Mouse (Mus musculus): Measurements from ENCODE around the gene Cartpt. TPM values are rescaled to one million over a fixed set of nuclear protein-coding genes. Genes with fewer than 3 reads are reported as not detected.
A peak's percentile ranks its signal among the peaks of the same experiment; 100 is the strongest.

Gene Cartpt
- polyA plus RNA-seq, 1 experiment from 2014 or later: 0.27 TPM

GRCm38 (mm10) chr13:99937741-99938140 lies 36.9 kb upstream of the Cartpt start:
- TF ChIP-seq CTCF (IDR thresholded peaks at IDR 0.05) (no peak), EP300 (IDR thresholded peaks at IDR 0.05) (no peak)
- no peak for DNase-seq (ENCODE audit: low spot score)
- H3K27me3 ChIP-seq (replicated peaks; ENCODE audit: insufficient read depth, low read length): no peaks in the 10 kb centered on the region
- no peak for ATAC-seq
- no peak overlapping the region for H3K4me3 ChIP-seq (ENCODE audit: low read depth, low read length)
- no peaks in the 10 kb centered on the region for H3K9me3 ChIP-seq (ENCODE audit: low read length)
- no peak overlapping the region for H3K4me2 ChIP-seq (replicated peaks; ENCODE audit: low read depth, low read length)
- H3K9ac ChIP-seq (replicated peaks; ENCODE audit: low read depth): no peak overlapping the region
- no peaks in the 10 kb centered on the region for H3K36me3 ChIP-seq (ENCODE audit: insufficient read depth, low read length)
- H3K4me1 ChIP-seq (ENCODE audit: insufficient read depth, low read depth, low read length): no peaks in the 10 kb centered on the region
- no peak overlapping the region for H3K27ac ChIP-seq (ENCODE audit: low read length)
- WGBS: 50% methylated on average over 3 of the region's 3 CpGs

GRCm38 (mm10) chr13:99932406-99932805 lies 31.5 kb upstream of the Cartpt start:
- H3K27me3 ChIP-seq (replicated peaks; ENCODE audit: insufficient read depth, low read length): no peaks in the 10 kb centered on the region
- no peak overlapping the region for H3K4me3 ChIP-seq (ENCODE audit: low read depth, low read length)
- no peaks in the 10 kb centered on the region for H3K4me1 ChIP-seq (ENCODE audit: insufficient read depth, low read depth, low read length)
- ATAC-seq (no peak), DNase-seq (ENCODE audit: low spot score) (no peak)
- H3K27ac ChIP-seq (ENCODE audit: low read length): no peak overlapping the region
- no peak overlapping the region for H3K4me2 ChIP-seq (replicated peaks; ENCODE audit: low read depth, low read length)
- no peaks in the 10 kb centered on the region for H3K9me3 ChIP-seq (ENCODE audit: low read length)
- TF ChIP-seq EP300 (IDR thresholded peaks at IDR 0.05) (no peak), CTCF (IDR thresholded peaks at IDR 0.05) (no peak)
- H3K36me3 ChIP-seq (ENCODE audit: insufficient read depth, low read length): no peaks in the 10 kb centered on the region
- WGBS: 69% methylated on average over 1 of the region's 1 CpGs
- H3K9ac ChIP-seq (replicated peaks; ENCODE audit: low read depth): no peak overlapping the region

- no peak overlapping the region for H3K4me3 ChIP-seq (ENCODE audit: low read depth, low read length)
- no peak for DNase-seq (ENCODE audit: low spot score)
- no peaks in the 10 kb centered on the region for H3K27me3 ChIP-seq (replicated peaks; ENCODE audit: insufficient read depth, low read length)
- ATAC-seq: no peak
- H3K4me1 ChIP-seq (ENCODE audit: insufficient read depth, low read depth, low read length): no peaks in the 10 kb centered on the region
- no peak overlapping the region for H3K4me2 ChIP-seq (replicated peaks; ENCODE audit: low read depth, low read length)
- WGBS: 86% methylated on average over 6 of the region's 6 CpGs
- TF ChIP-seq EP300 (IDR thresholded peaks at IDR 0.05) (no peak), CTCF (IDR thresholded peaks at IDR 0.05) (no peak)
- H3K9me3 ChIP-seq (ENCODE audit: low read length): no peaks in the 10 kb centered on the region
- H3K27ac ChIP-seq (ENCODE audit: low read length): no peak overlapping the region
- no peaks in the 10 kb centered on the region for H3K36me3 ChIP-seq (ENCODE audit: insufficient read depth, low read length)
- H3K9ac ChIP-seq (replicated peaks; ENCODE audit: low read depth): no peak overlapping the region
Measured at GRCm38 (mm10) chr13:99931502-99931901, 30.6 kb upstream of the Cartpt start.

- Histone ChIP-seq H3K9ac (replicated peaks; ENCODE audit: low read depth) (no peak overlapping the region), H3K4me2 (replicated peaks; ENCODE audit: low read depth, low read length) (no peak overlapping the region), H3K9me3 (ENCODE audit: low read length) (no peaks in the 10 kb centered on the region), H3K27ac (ENCODE audit: low read length) (no peak overlapping the region), H3K36me3 (ENCODE audit: insufficient read depth, low read length) (no peaks in the 10 kb centered on the region), H3K27me3 (replicated peaks; ENCODE audit: insufficient read depth, low read length) (no peaks in the 10 kb centered on the region), H3K4me3 (ENCODE audit: low read depth, low read length) (no peak overlapping the region), H3K4me1 (ENCODE audit: insufficient read depth, low read depth, low read length) (no peaks in the 10 kb centered on the region)
- WGBS: 58% methylated on average over 5 of the region's 5 CpGs
- TF ChIP-seq EP300 (IDR thresholded peaks at IDR 0.05) (no peak), CTCF (IDR thresholded peaks at IDR 0.05) (no peak)
- ATAC-seq: no peak
- DNase-seq (ENCODE audit: low spot score): no peak
Measured at GRCm38 (mm10) chr13:99926249-99926648, 25.4 kb upstream of the Cartpt start.

GRCm38 (mm10) chr13:99915632-99916031 lies 14.7 kb upstream of the Cartpt start:
- H3K9me3 ChIP-seq (ENCODE audit: low read length): no peaks in the 10 kb centered on the region
- H3K27me3 ChIP-seq (replicated peaks; ENCODE audit: insufficient read depth, low read length): no peaks in the 10 kb centered on the region
- H3K4me2 ChIP-seq (replicated peaks; ENCODE audit: low read depth, low read length): no peak overlapping the region
- H3K27ac ChIP-seq (ENCODE audit: low read length): no peak overlapping the region
- H3K4me3 ChIP-seq (ENCODE audit: low read depth, low read length): no peak overlapping the region
- no peaks in the 10 kb centered on the region for H3K36me3 ChIP-seq (ENCODE audit: insufficient read depth, low read length)
- no peak for ATAC-seq
- H3K4me1 ChIP-seq (ENCODE audit: insufficient read depth, low read depth, low read length): no peaks in the 10 kb centered on the region
- no peak for DNase-seq (ENCODE audit: low spot score)
- H3K9ac ChIP-seq (replicated peaks; ENCODE audit: low read depth): no peak overlapping the region
- no peak for TF ChIP-seq EP300 (IDR thresholded peaks at IDR 0.05)
- TF ChIP-seq CTCF (IDR thresholded peaks at IDR 0.05): no peak
- 78% methylated on average over 5 of the region's 5 CpGs for WGBS

- TF ChIP-seq CTCF (IDR thresholded peaks at IDR 0.05): no peak
- no peak for TF ChIP-seq EP300 (IDR thresholded peaks at IDR 0.05)
- DNase-seq (ENCODE audit: low spot score) (peak; percentile 73), ATAC-seq (peak; percentile 86)
- Histone ChIP-seq H3K36me3 (ENCODE audit: insufficient read depth, low read length) (no peaks in the 10 kb centered on the region), H3K27me3 (replicated peaks; ENCODE audit: insufficient read depth, low read length) (peaks cover 18% of the 10 kb centered on the region), H3K4me2 (replicated peaks; ENCODE audit: low read depth, low read length) (no peak overlapping the region), H3K27ac (ENCODE audit: low read length) (no peak overlapping the region), H3K4me1 (ENCODE audit: insufficient read depth, low read depth, low read length) (no peaks in the 10 kb centered on the region), H3K4me3 (ENCODE audit: low read depth, low read length) (no peak overlapping the region), H3K9me3 (ENCODE audit: low read length) (no peaks in the 10 kb centered on the region), H3K9ac (replicated peaks; ENCODE audit: low read depth) (no peak overlapping the region)
- 3% methylated on average over 30 of the region's 30 CpGs for WGBS
Measured at GRCm38 (mm10) chr13:99900557-99900892, 366 bp downstream of the Cartpt start.

Measured in lung, postnatal 0 days (tissue).